Mouse (Mus musculus): Measurements from ENCODE around the gene Yeats2. TPM values are rescaled to one million over a fixed set of nuclear protein-coding genes. Genes with fewer than 3 reads are reported as not detected.
"Not testable (repeated sequence)": the region's sequence is repeated elsewhere in the genome, so short reads cannot be mapped to it uniquely, and the experiment has no call there.

The Yeats2 gene
- 56.3 and 57.4 TPM in 2 replicates for polyA plus RNA-seq (2016; fragmentation: Nextera tagmentation; extraction: Ambion mirVana)

GRCm38 (mm10) chr16:20140772-20141531 is at the start of gene Yeats2:
Gene Yeats2 (plus strand): TSS chr16:20141063.
- no peaks in the 10 kb centered on the region for H3K27me3 ChIP-seq
- 1% methylated on average over 72 of the region's 92 CpGs for WGBS
- peak within 1 kb of the TSS; percentile 64 for H3K4me3 ChIP-seq
- H3K9ac ChIP-seq: peak within 1 kb of the TSS; percentile 82
- peaks cover 15% of the 10 kb centered on the region for H3K4me1 ChIP-seq
- H3K36me3 ChIP-seq: 0 out of 2 replicates have a peak, but pooled peaks cover 8% of the 10 kb centered on the region
- ATAC-seq (ENCODE audit: insufficient number of reproducible peaks, insufficient read depth, low FRiP score, low TSS enrichment): peak; percentile 94
- peak within 1 kb of the TSS; percentile 80 for H3K4me2 ChIP-seq (replicated peaks)
- peak within 1 kb of the TSS; percentile 93 for H3K27ac ChIP-seq
- no peaks in the 10 kb centered on the region for H3K9me3 ChIP-seq

GRCm38 (mm10) chr16:20095966-20096365 is 44.9 kb upstream of the Yeats2 start:
- no peak overlapping the region for H3K9ac ChIP-seq
- H3K4me3 ChIP-seq: no peak overlapping the region
- ATAC-seq (ENCODE audit: insufficient number of reproducible peaks, insufficient read depth, low FRiP score, low TSS enrichment): no peak
- no peaks in the 10 kb centered on the region for H3K9me3 ChIP-seq
- H3K4me1 ChIP-seq: no peaks in the 10 kb centered on the region
- no peak overlapping the region for H3K27ac ChIP-seq
- WGBS: 66% methylated on average over 2 of the region's 2 CpGs
- H3K36me3 ChIP-seq: no peaks in the 10 kb centered on the region
- H3K4me2 ChIP-seq (replicated peaks): no peak overlapping the region
- H3K27me3 ChIP-seq: no peaks in the 10 kb centered on the region

- Histone ChIP-seq H3K27me3 (no peaks in the 10 kb centered on the region), H3K4me3 (peak within 1 kb of the TSS; percentile 87), H3K4me1 (no peaks in the 10 kb centered on the region), H3K4me2 (replicated peaks) (peak within 1 kb of the TSS; percentile 51), H3K36me3 (peaks cover under 1% of the 10 kb centered on the region; the same call in 1 of the 2 replicates), H3K27ac (peak within 1 kb of the TSS; percentile 95), H3K9ac (peak within 1 kb of the TSS; percentile 85), H3K9me3 (no peaks in the 10 kb centered on the region)
- 1% methylated on average over 29 of the region's 29 CpGs for WGBS
- ATAC-seq (ENCODE audit: insufficient number of reproducible peaks, insufficient read depth, low FRiP score, low TSS enrichment): peak; percentile 94
Observed at GRCm38 (mm10) chr16:20097069-20097710, 43.7 kb upstream of the Yeats2 start, which contains the start of gene Klhl24. Gene Klhl24 (plus strand): TSS chr16:20097542.

GRCm38 (mm10) chr16:20097711-20098374 is 43.0 kb upstream of the Yeats2 start:
- WGBS: 1% methylated on average over 60 of the region's 61 CpGs

GRCm38 (mm10) chr16:20098375-20098727 is 42.5 kb upstream of the Yeats2 start:
- Histone ChIP-seq H3K27me3 (no peaks in the 10 kb centered on the region), H3K4me3 (peak overlapping the region; percentile 87), H3K4me2 (replicated peaks) (peak overlapping the region; percentile 51), H3K4me1 (no peaks in the 10 kb centered on the region), H3K27ac (peak overlapping the region; percentile 95), H3K9ac (peak overlapping the region; percentile 85), H3K9me3 (peaks cover 3% of the 10 kb centered on the region), H3K36me3 (peaks cover 11% of the 10 kb centered on the region)
- 7% methylated on average over 4 of the region's 4 CpGs for WGBS
- ATAC-seq (ENCODE audit: insufficient number of reproducible peaks, insufficient read depth, low FRiP score, low TSS enrichment): no peak

More at GRCm38 (mm10) chr16:20097711-20098374, 43.0 kb upstream of the Yeats2 start:
- Histone ChIP-seq H3K27me3 (no peaks in the 10 kb centered on the region), H3K4me3 (peak overlapping the region; percentile 87), H3K4me1 (no peaks in the 10 kb centered on the region), H3K9ac (peak overlapping the region; percentile 85), H3K27ac (peak overlapping the region; percentile 95), H3K9me3 (no peaks in the 10 kb centered on the region), H3K36me3 (peaks cover 7% of the 10 kb centered on the region), H3K4me2 (replicated peaks) (peak overlapping the region; percentile 51)
- peak; percentile 94 for ATAC-seq (ENCODE audit: insufficient number of reproducible peaks, insufficient read depth, low FRiP score, low TSS enrichment)

GRCm38 (mm10) chr16:20098866-20099629 is 41.8 kb upstream of the Yeats2 start:
- Histone ChIP-seq H3K4me2 (replicated peaks) (no peak overlapping the region), H3K4me3 (no peak overlapping the region), H3K27me3 (no peaks in the 10 kb centered on the region), H3K9me3 (peaks cover 10% of the 10 kb centered on the region), H3K36me3 (peaks cover 18% of the 10 kb centered on the region), H3K9ac (no peak overlapping the region), H3K4me1 (no peaks in the 10 kb centered on the region), H3K27ac (no peak overlapping the region)
- no peak for ATAC-seq (ENCODE audit: insufficient number of reproducible peaks, insufficient read depth, low FRiP score, low TSS enrichment)
- 91% methylated on average over 6 of the region's 6 CpGs for WGBS

- WGBS: 94% methylated on average over 8 of the region's 8 CpGs
- Histone ChIP-seq H3K9ac (no peak overlapping the region), H3K27ac (no peak overlapping the region), H3K4me3 (no peak overlapping the region), H3K9me3 (peaks cover 12% of the 10 kb centered on the region), H3K27me3 (no peaks in the 10 kb centered on the region), H3K36me3 (peaks cover 62% of the 10 kb centered on the region), H3K4me2 (replicated peaks) (no peak overlapping the region), H3K4me1 (no peaks in the 10 kb centered on the region)
- no peak for ATAC-seq (ENCODE audit: insufficient number of reproducible peaks, insufficient read depth, low FRiP score, low TSS enrichment)
Observed at GRCm38 (mm10) chr16:20106996-20107395, 33.9 kb upstream of the Yeats2 start.

- 90% methylated on average over 6 of the region's 6 CpGs for WGBS
- no peak overlapping the region for H3K4me2 ChIP-seq (replicated peaks)
- H3K36me3 ChIP-seq: peaks cover 49% of the 10 kb centered on the region
- no peak for ATAC-seq (ENCODE audit: insufficient number of reproducible peaks, insufficient read depth, low FRiP score, low TSS enrichment)
- no peak overlapping the region for H3K9ac ChIP-seq
- no peak overlapping the region for H3K4me3 ChIP-seq
- peaks cover 3% of the 10 kb centered on the region for H3K9me3 ChIP-seq
- no peak overlapping the region for H3K27ac ChIP-seq
- no peaks in the 10 kb centered on the region for H3K4me1 ChIP-seq
- H3K27me3 ChIP-seq: no peaks in the 10 kb centered on the region
Observed at GRCm38 (mm10) chr16:20108961-20109360, 31.9 kb upstream of the Yeats2 start.

- Histone ChIP-seq H3K9me3 (no peaks in the 10 kb centered on the region), H3K36me3 (peaks cover 46% of the 10 kb centered on the region), H3K4me2 (replicated peaks) (no peak overlapping the region), H3K4me3 (no peak overlapping the region), H3K27me3 (no peaks in the 10 kb centered on the region), H3K9ac (no peak overlapping the region), H3K4me1 (no peaks in the 10 kb centered on the region), H3K27ac (no peak overlapping the region)
- WGBS: 87% methylated on average over 2 of the region's 2 CpGs
- ATAC-seq (ENCODE audit: insufficient number of reproducible peaks, insufficient read depth, low FRiP score, low TSS enrichment): no peak
Observed at GRCm38 (mm10) chr16:20112649-20113048, 28.2 kb upstream of the Yeats2 start.

- no peak for ATAC-seq (ENCODE audit: insufficient number of reproducible peaks, insufficient read depth, low FRiP score, low TSS enrichment)
Observed at GRCm38 (mm10) chr16:20116069-20116468, 24.8 kb upstream of the Yeats2 start.

GRCm38 (mm10) chr16:20126319-20126883 is 14.5 kb upstream of the Yeats2 start:
- H3K27ac ChIP-seq; H3K9me3 ChIP-seq; H3K9ac ChIP-seq; ATAC-seq (ENCODE audit: insufficient number of reproducible peaks, insufficient read depth, low FRiP score, low TSS enrichment); H3K4me2 ChIP-seq (replicated peaks); H3K4me1 ChIP-seq; H3K4me3 ChIP-seq; H3K27me3 ChIP-seq: not testable (repeated sequence)
- 83% methylated on average over 10 of the region's 10 CpGs for WGBS
- H3K36me3 ChIP-seq: peaks cover 37% of the 10 kb centered on the region

More at GRCm38 (mm10) chr16:20116069-20116468, 24.8 kb upstream of the Yeats2 start:
- Histone ChIP-seq H3K9me3 (no peaks in the 10 kb centered on the region), H3K4me2 (replicated peaks) (no peak overlapping the region), H3K4me3 (no peak overlapping the region), H3K27me3 (no peaks in the 10 kb centered on the region), H3K9ac (no peak overlapping the region), H3K27ac (no peak overlapping the region), H3K36me3 (peaks cover 45% of the 10 kb centered on the region), H3K4me1 (no peaks in the 10 kb centered on the region)
- WGBS: 89% methylated on average over 4 of the region's 4 CpGs
